Mouse (Mus musculus): Measurements from ENCODE around the gene Gm49630. TPM values are rescaled to one million over a fixed set of nuclear protein-coding genes. Genes with fewer than 3 reads are reported as not detected.

Gene Gm49630
- polyA plus RNA-seq (2012) = not detected in 2 replicates

DNA sequence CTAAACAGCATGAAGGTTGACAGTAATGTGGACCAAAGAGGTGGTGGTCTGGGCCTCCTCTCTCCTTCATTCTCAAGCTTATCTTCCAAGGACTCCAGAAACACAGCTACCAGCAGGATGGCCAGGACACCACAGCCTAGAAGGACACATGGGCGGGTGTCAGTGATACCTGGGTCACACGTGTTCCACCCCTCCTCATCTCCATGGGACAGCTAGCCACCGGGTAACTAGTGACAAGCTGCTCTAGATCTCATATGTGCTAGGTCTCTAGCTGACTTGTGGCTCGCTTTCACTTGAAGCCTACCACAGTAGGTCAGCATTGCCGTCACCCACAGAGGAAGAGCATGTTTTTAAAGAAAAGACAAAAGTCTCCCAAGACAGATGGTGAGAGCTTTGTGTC lies at the start of gene Gm49630:
TSS of gene Gm49630 (minus strand) at position 101 of the 400 bp plus-strand sequence.

DNA sequence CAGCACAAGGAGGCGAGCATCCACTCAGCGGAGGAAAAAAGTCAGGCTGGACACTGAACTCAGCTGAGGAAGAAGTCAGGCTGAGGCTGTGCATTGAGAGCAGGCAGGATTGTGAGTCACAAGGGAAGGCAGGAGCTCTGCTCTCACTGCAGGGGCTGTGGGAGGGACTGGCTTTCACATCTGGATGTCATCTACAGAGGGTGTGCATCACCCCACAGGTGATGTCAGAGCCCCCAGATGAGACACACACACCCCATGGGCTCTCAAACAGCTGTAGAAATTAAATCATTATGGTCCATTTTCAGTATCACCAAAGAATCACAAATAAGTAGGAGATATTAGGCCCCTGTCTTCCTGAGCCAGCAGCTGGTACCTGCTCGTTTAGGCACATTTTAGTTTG lies 13.6 kb upstream of the Gm49630 start, which contains the start of gene Unc93a2:
TSS of gene Unc93a2 (minus strand) at position 101 of the 400 bp plus-strand sequence.

GRCm38 (mm10) chr17:7352596-7352995 lies 19.2 kb downstream of the Gm49630 start, which contains the start of gene Ttll2:
Ttll2 (minus strand) TSS chr17:7352696.

DNA sequence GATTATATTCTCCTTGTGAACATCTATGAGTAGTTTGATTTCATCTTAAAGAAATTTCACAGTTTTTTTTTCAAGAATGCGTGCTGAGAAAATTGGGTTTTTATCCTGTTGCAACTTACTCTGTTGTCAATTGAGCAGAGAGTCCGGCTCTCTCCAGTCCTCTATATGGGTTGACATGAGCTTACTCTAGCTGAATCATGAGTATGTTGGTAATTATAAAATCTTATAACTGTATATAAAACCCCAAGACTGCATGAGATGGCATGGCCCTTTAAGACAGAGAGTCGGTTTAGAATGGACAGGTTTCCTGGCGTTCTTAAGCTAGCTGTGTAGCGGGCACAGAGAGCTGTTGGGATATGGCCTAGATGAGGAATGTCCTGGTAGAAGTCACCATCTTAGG lies 47.4 kb downstream of the Gm49630 start, which contains the start of gene Tcp10a:
TSS of gene Tcp10a (plus strand) at position 301 of the 400 bp plus-strand sequence.

Other genes with a start within 250 kb of the Gm49630 start
- 4.6 and 7.2 TPM in 2 replicates for gene Rps6ka2, start 201.9 kb downstream of the Gm49630 start, polyA plus RNA-seq (2012)
- gene Tcp10a, start 47.3 kb downstream of the Gm49630 start, polyA plus RNA-seq (2012) = not detected in 2 replicates
- gene Ttll2, start 19.3 kb downstream of the Gm49630 start, polyA plus RNA-seq (2012) = not detected in 2 replicates
- not detected in 2 replicates for gene Unc93a2, start 13.5 kb upstream of the Gm49630 start, polyA plus RNA-seq (2012)